Mouse (Mus musculus) ES-E14 (cell line): ENCODE results near the gene Phf7.

Source experiments
- CHD2 ChIP-seq: IDR thresholded peaks from 2 replicates; pipeline ENCODE4 v1.6.1; 2014; ENCODE audit warnings: mild to moderate bottlenecking, low read depth, low read length, inconsistent platforms
- HCFC1 ChIP-seq: IDR thresholded peaks from 2 replicates; pipeline ENCODE4 v1.6.1; 2012; ENCODE audit warnings: low read length, inconsistent platforms, borderline replicate concordance; ENCODE audit not compliant: insufficient read depth
- MAFK ChIP-seq: IDR thresholded peaks from 2 replicates; pipeline ENCODE4 v1.6.1; 2014; ENCODE audit warnings: mild to moderate bottlenecking, low read depth, low read length, inconsistent platforms; ENCODE audit not compliant: insufficient read depth
- ZC3H11A ChIP-seq: IDR thresholded peaks from 2 replicates; pipeline ENCODE4 v1.6.1; 2012; ENCODE audit warnings: low read depth, mild to moderate bottlenecking, inconsistent platforms, low read length, borderline replicate concordance
- ZNF384 ChIP-seq: IDR thresholded peaks from 2 replicates; pipeline ENCODE4 v1.6.1; 2012; ENCODE audit warnings: low read depth, low read length, inconsistent platforms

DNA sequence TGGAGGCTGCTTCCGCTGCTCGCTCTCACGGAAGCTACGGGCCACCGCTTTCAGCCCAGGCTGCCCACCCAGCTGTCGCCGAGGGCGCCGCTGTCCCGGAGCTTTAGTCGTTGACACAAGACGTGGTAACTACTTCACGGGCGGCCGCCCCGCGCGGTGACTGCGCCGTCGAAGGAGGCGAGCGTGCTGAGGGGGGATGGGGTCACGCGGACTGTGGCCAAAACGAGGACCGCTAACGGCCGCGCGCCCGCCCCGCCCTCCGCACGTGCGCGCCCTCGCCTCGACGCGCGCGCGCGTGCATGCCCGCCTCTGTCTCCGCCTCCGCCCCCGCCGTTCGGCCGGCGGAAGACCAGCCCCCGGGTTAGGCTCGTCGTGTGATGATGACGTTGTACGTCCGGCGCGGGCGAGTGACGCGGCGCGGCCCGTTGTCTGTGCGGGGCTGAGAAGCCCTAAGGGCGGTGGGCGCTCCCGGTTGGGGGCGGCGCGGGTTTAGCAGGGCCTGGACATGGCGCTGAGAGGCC, at the start of gene Phf7, which contains the start of gene Bap1:
- TF ChIP-seq ZC3H11A (no peak), CHD2 (no peak), ZNF384 (no peak), MAFK (no peak), HCFC1 (peak; percentile 80)
